Comparison of ENCODE assay signal across 8 mouse cellular contexts in genomic region chr16:34440019-34440615, GRCm38 (mm10).
DNase-seq lines count a peak whose midpoint lies in the region; ATAC-seq and TF ChIP-seq lines count a peak whose summit lies in the region.

No protein-coding gene starts in this region.

- TF ChIP-seq POLR2A in brain, embryonic 14.5 days (IDR thresholded peaks at IDR 0.05; ENCODE audit: borderline replicate concordance, extremely low read depth, insufficient read depth, insufficient read length, poor library complexity, severe bottlenecking), result no peak

- peak overlapping the region; percentile 86 for H3K27ac ChIP-seq in kidney, embryonic 16.5 days (ENCODE audit: low read length)

- WGBS in kidney, embryonic 16.5 days, result 76% methylated on average over 8 of the region's 8 CpGs

- no peak overlapping the region for H3K4me2 ChIP-seq in kidney, embryonic 16.5 days (replicated peaks; ENCODE audit: low read depth, low read length)

- H3K27me3 ChIP-seq in kidney, embryonic 16.5 days (ENCODE audit: insufficient read depth, low read length), result no peaks in the 10 kb centered on the region

- no peak for ATAC-seq in kidney, embryonic 16.5 days (ENCODE audit: low FRiP score, low TSS enrichment)

- intact Hi-C loops in left cerebral cortex, postnatal 4 days (cut with DNase I), result no loop called here

- DNase-seq in kidney, adult 8-10 months, result no peak
- peak; percentile 70 for DNase-seq in brain, embryonic 14.5 days (ENCODE audit: low read depth)
- DNase-seq in frontal cortex, postnatal 10 days (ENCODE audit: low spot score in 2 of 2), result peak; percentile 33 to 65
- peak; percentile 88 for DNase-seq in left cerebral cortex, postnatal 4 days
- no peak for DNase-seq in B cell, adult 2 months
- DNase-seq in adrenal gland, postnatal 36 days, result no peak
- DNase-seq in gastrocnemius, adult 18-20 months (ENCODE audit: low spot score), result no peak

- H3K4me1 ChIP-seq in kidney, embryonic 16.5 days (ENCODE audit: insufficient read depth, low read length), result peaks cover 40% of the 10 kb centered on the region

- no peak overlapping the region for H3K4me3 ChIP-seq in kidney, embryonic 16.5 days (ENCODE audit: low read length)

- H3K9ac ChIP-seq in kidney, embryonic 16.5 days (replicated peaks; ENCODE audit: low read length), result no peak overlapping the region

- TF ChIP-seq CTCF in brain, embryonic 14.5 days (IDR thresholded peaks at IDR 0.05; ENCODE audit: borderline replicate concordance, extremely low read depth, insufficient read depth, insufficient read length), result no peak

- no peaks in the 10 kb centered on the region for H3K9me3 ChIP-seq in kidney, embryonic 16.5 days (ENCODE audit: low read length)

- no peaks in the 10 kb centered on the region for H3K36me3 ChIP-seq in kidney, embryonic 16.5 days (ENCODE audit: insufficient read depth, low read length)

Comparison
In these comparisons a context has a peak if more than half of its experiments do, and no peak if none do; other contexts are left out.
1. DNase-seq: peak in brain, embryonic 14.5 days (single experiment), frontal cortex, postnatal 10 days (2 of 2) and left cerebral cortex, postnatal 4 days (single experiment); none in kidney, adult 8-10 months (0 of 2), B cell, adult 2 months (0 of 2), adrenal gland, postnatal 36 days (0 of 2) and gastrocnemius, adult 18-20 months (single experiment).